Mouse (Mus musculus): Measurements from ENCODE around the gene Rtn2. TPM values are rescaled to one million over a fixed set of nuclear protein-coding genes. Genes with fewer than 3 reads are reported as not detected.

Gene Rtn2
- polyA plus RNA-seq, 1 experiment from 2014 or later, result 1.5 TPM

DNA sequence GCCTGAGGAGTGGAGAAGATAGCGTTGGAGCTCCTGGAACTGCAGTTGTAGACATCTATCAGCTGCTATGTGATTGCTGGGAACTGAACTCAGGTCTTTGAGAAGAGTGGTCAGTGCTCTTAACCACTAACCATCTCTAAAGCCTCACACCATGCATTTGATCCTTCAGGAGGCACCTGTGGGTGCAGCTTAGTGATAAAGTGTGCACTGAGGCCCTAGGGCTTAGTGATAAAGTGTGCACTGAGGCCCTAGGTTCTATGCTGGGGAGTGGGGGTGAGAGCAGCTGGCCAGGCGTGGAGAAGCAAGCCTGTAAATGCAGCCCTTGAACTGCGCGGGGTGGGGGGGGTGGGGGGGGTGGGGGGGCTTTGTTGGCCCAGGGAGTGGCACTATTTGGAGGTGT lies 42.4 kb upstream of the Rtn2 start:
- Histone ChIP-seq H3K4me1 (ENCODE audit: insufficient read depth) (peaks cover 10% of the 10 kb centered on the region), H3K4me2 (ENCODE audit: low read depth, low read length) (peak overlapping the region; percentile 40; the same call in 1 of the 2 replicates), H3K4me3 (ENCODE audit: low read depth, low read length) (no peak overlapping the region)

DNA sequence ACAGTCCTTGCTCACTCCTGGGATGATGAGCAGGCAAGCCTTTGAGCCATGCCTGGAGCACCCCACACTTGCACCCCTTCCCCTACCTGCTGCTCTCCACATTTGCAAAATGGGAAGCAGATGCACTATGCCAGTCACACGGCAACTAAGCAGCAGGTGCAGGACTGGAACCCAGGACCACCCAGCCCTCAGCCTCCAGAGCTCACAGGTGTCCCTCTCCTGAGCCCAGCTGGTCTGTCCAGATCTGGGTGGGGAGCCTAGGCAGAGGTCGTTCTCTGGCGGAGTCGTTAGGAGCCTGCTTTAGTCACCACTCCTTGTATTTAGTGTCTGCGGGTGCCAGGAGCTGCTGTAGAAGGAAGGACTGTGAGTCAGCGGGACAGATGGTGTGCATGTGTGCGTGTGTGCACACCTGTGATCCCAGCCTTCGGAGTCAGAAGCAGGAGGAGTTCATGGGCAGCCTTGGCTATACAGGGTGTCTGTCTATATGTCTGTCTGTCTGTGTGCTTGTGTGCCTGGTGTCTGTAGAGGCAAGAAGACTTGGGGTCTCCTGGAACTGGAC lies 41.4 kb upstream of the Rtn2 start:
- WGBS (ENCODE audit: insufficient replicate concordance), result 91% methylated on average over 8 of the region's 8 CpGs
- H3K9me3 ChIP-seq (ENCODE audit: low read length), result no peaks in the 10 kb centered on the region
- ATAC-seq, result no peak
- TF ChIP-seq EP300 (IDR thresholded peaks at IDR 0.05; ENCODE audit: low read depth) (no peak), CTCF (IDR thresholded peaks at IDR 0.05; ENCODE audit: low read depth) (no peak)
- no peak overlapping the region for H3K4me3 ChIP-seq (ENCODE audit: low read depth, low read length)
- no peak overlapping the region for H3K4me2 ChIP-seq (ENCODE audit: low read depth, low read length)
- H3K27me3 ChIP-seq (ENCODE audit: insufficient read depth, low read length), result no peaks in the 10 kb centered on the region
- H3K27ac ChIP-seq (ENCODE audit: low read depth), result no peak overlapping the region
- no peak for DNase-seq
- H3K9ac ChIP-seq (replicated peaks), result no peak overlapping the region
- peaks cover 13% of the 10 kb centered on the region for H3K36me3 ChIP-seq (replicated peaks; ENCODE audit: insufficient read depth, low read length)
- H3K4me1 ChIP-seq (ENCODE audit: insufficient read depth), result peaks cover 7% of the 10 kb centered on the region

More for the DNA sequence above, 42.4 kb upstream of the Rtn2 start:
- Histone ChIP-seq H3K9me3 (ENCODE audit: low read length) (no peaks in the 10 kb centered on the region), H3K27ac (ENCODE audit: low read depth) (no peak overlapping the region), H3K9ac (replicated peaks) (no peak overlapping the region), H3K27me3 (ENCODE audit: insufficient read depth, low read length) (no peaks in the 10 kb centered on the region), H3K36me3 (replicated peaks; ENCODE audit: insufficient read depth, low read length) (peaks cover 4% of the 10 kb centered on the region; the same call in 1 of the 2 replicates)
- TF ChIP-seq EP300 (IDR thresholded peaks at IDR 0.05; ENCODE audit: low read depth) (no peak), CTCF (IDR thresholded peaks at IDR 0.05; ENCODE audit: low read depth) (no peak)
- DNase-seq (no peak), ATAC-seq (peak; percentile 79)
- 42% methylated on average over 2 of the region's 4 CpGs for WGBS (ENCODE audit: insufficient replicate concordance)

DNA sequence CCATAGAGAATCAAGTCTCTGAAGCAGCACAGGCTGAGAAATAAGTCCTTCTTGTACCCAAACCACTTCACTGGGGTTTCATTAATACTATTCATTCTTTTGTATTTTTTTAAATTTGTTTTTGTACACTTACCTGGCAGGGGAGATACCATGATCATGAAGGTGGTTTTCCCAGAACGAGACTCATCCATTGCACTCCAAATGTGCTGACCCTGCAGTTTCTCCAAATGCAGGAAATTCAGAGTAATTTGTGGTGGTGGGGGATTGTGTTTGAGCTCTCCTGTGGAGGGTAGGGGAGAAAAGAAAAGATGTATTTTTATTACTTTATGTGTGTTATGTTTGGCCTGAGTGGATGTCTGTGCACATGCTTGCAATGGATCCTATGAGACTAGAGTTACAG lies 40.4 kb upstream of the Rtn2 start:
- DNase-seq (no peak), ATAC-seq (no peak)
- Histone ChIP-seq H3K27me3 (ENCODE audit: insufficient read depth, low read length) (no peaks in the 10 kb centered on the region), H3K27ac (ENCODE audit: low read depth) (no peak overlapping the region), H3K4me3 (ENCODE audit: low read depth, low read length) (no peak overlapping the region), H3K9ac (replicated peaks) (no peak overlapping the region), H3K4me2 (ENCODE audit: low read depth, low read length) (no peak overlapping the region), H3K9me3 (ENCODE audit: low read length) (no peaks in the 10 kb centered on the region), H3K4me1 (ENCODE audit: insufficient read depth) (peaks cover 10% of the 10 kb centered on the region), H3K36me3 (replicated peaks; ENCODE audit: insufficient read depth, low read length) (peaks cover 18% of the 10 kb centered on the region)
- TF ChIP-seq CTCF (IDR thresholded peaks at IDR 0.05; ENCODE audit: low read depth) (no peak), EP300 (IDR thresholded peaks at IDR 0.05; ENCODE audit: low read depth) (no peak)
- 90% methylated on average over 1 of the region's 1 CpGs for WGBS (ENCODE audit: insufficient replicate concordance)

DNA sequence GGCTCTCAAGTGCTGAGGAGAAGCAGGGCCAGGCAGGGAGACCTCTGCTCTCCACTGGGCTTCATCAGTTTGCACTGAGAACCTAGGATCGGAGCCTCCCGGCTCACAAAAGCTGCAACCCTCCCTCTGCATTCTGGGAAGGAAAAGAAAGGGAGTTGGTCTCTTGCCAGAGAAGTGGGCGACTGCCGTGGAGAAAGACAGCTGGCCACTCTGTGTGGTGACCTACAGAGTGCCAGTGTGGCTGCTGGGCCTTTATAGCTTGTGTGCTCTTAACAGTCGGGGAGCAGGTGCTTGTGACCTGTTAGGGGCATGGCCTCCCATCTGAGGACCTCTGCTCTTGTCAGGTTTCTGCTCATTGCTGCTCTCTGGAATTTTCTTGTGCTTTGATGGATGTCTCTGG lies 38.6 kb upstream of the Rtn2 start:
- no peak for DNase-seq
- WGBS (ENCODE audit: insufficient replicate concordance), result 68% methylated on average over 5 of the region's 5 CpGs
- peaks cover 15% of the 10 kb centered on the region for H3K4me1 ChIP-seq (ENCODE audit: insufficient read depth)

DNA sequence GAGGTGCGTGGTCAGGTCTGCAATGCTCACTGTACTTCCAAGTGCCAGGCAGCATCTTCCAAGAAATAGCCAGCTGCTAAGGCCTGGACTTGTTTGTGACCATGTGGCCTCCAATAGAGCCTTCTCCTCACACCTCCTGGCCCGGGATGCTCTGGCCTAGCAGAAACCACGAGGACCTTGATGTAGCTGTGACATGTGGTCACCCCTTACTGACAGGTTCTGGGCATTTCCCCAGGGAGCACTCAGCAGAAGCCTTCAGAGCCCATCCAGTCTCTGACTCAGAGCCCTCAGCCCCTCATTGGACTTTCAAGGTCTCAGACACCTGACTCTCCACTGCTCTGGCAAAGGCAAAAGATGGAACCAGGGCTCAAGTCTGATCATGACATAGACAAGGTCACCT lies 37.3 kb upstream of the Rtn2 start:
- no peak for TF ChIP-seq EP300 (IDR thresholded peaks at IDR 0.05; ENCODE audit: low read depth)
- TF ChIP-seq CTCF (IDR thresholded peaks at IDR 0.05; ENCODE audit: low read depth), result no peak
- Histone ChIP-seq H3K4me1 (ENCODE audit: insufficient read depth) (peaks cover 15% of the 10 kb centered on the region), H3K4me3 (ENCODE audit: low read depth, low read length) (no peak overlapping the region), H3K36me3 (replicated peaks; ENCODE audit: insufficient read depth, low read length) (peaks cover 18% of the 10 kb centered on the region), H3K27me3 (ENCODE audit: insufficient read depth, low read length) (no peaks in the 10 kb centered on the region), H3K9me3 (ENCODE audit: low read length) (no peaks in the 10 kb centered on the region), H3K27ac (ENCODE audit: low read depth) (no peak overlapping the region), H3K9ac (replicated peaks) (no peak overlapping the region), H3K4me2 (ENCODE audit: low read depth, low read length) (no peak overlapping the region)
- no peak for ATAC-seq
- WGBS (ENCODE audit: insufficient replicate concordance), result 88% methylated on average over 3 of the region's 3 CpGs
- DNase-seq, result no peak

More for the DNA sequence above, 38.6 kb upstream of the Rtn2 start:
- Histone ChIP-seq H3K4me2 (ENCODE audit: low read depth, low read length) (no peak overlapping the region), H3K9ac (replicated peaks) (no peak overlapping the region), H3K27ac (ENCODE audit: low read depth) (no peak overlapping the region), H3K4me3 (ENCODE audit: low read depth, low read length) (no peak overlapping the region), H3K36me3 (replicated peaks; ENCODE audit: insufficient read depth, low read length) (peaks cover 18% of the 10 kb centered on the region), H3K9me3 (ENCODE audit: low read length) (no peaks in the 10 kb centered on the region), H3K27me3 (ENCODE audit: insufficient read depth, low read length) (no peaks in the 10 kb centered on the region)
- TF ChIP-seq CTCF (IDR thresholded peaks at IDR 0.05; ENCODE audit: low read depth), result no peak
- TF ChIP-seq EP300 (IDR thresholded peaks at IDR 0.05; ENCODE audit: low read depth), result no peak
- no peak for ATAC-seq

DNA sequence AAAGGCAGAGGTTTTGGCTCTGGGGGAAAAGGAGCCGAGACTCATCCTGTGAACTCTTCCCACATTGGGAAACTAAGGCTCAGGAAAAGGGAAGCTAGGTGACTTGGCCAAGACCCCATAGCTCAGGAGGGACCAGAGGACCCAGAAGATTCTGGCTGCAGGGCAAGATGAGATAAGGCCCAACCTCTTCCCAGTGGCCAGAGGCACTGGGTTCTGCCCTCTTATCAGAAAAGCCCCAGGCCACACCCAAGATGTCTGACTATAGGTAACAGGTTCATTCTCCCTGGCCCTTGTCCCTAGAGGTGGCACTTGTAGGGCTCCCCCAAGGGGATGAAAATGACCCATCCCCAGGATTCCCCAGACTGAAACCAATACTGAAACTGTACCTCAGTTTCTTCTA lies 35.6 kb upstream of the Rtn2 start:
- Histone ChIP-seq H3K9ac (replicated peaks) (no peak overlapping the region), H3K4me2 (ENCODE audit: low read depth, low read length) (peak overlapping the region; percentile 27), H3K4me1 (ENCODE audit: insufficient read depth) (peaks cover 8% of the 10 kb centered on the region), H3K27ac (ENCODE audit: low read depth) (no peak overlapping the region), H3K4me3 (ENCODE audit: low read depth, low read length) (no peak overlapping the region), H3K9me3 (ENCODE audit: low read length) (no peaks in the 10 kb centered on the region), H3K36me3 (replicated peaks; ENCODE audit: insufficient read depth, low read length) (peaks cover 18% of the 10 kb centered on the region), H3K27me3 (ENCODE audit: insufficient read depth, low read length) (no peaks in the 10 kb centered on the region)
- ATAC-seq, result 0 out of 2 replicates have a peak, but pooled peaks have one; percentile 36
- 74% methylated on average over 1 of the region's 1 CpGs for WGBS (ENCODE audit: insufficient replicate concordance)
- TF ChIP-seq CTCF (IDR thresholded peaks at IDR 0.05; ENCODE audit: low read depth), result no peak
- no peak for TF ChIP-seq EP300 (IDR thresholded peaks at IDR 0.05; ENCODE audit: low read depth)
- no peak for DNase-seq

Measured in liver, postnatal 0 days (tissue).